Mouse (Mus musculus): ENCODE results near the gene Ttc7. TPM values are rescaled to one million over a fixed set of nuclear protein-coding genes. Genes with fewer than 3 reads are reported as not detected.

The Ttc7 gene
- total RNA-seq, 1 experiment from 2014 or later: 176 TPM

- no peak for ATAC-seq (ENCODE audit: extremely low read depth, insufficient number of reproducible peaks, low FRiP score, poor library complexity, severe bottlenecking)
Measured at GRCm38 (mm10) chr17:87309073-87309788, 26.5 kb downstream of the Ttc7 start.

GRCm38 (mm10) chr17:87310497-87310896 is 27.8 kb downstream of the Ttc7 start:
- no peak for ATAC-seq (ENCODE audit: extremely low read depth, insufficient number of reproducible peaks, low FRiP score, poor library complexity, severe bottlenecking)

- no peak for ATAC-seq (ENCODE audit: extremely low read depth, insufficient number of reproducible peaks, low FRiP score, poor library complexity, severe bottlenecking)
Measured at GRCm38 (mm10) chr17:87312351-87312750, 29.7 kb downstream of the Ttc7 start.

GRCm38 (mm10) chr17:87312924-87313870 is 30.5 kb downstream of the Ttc7 start:
- no peak for ATAC-seq (ENCODE audit: extremely low read depth, insufficient number of reproducible peaks, low FRiP score, poor library complexity, severe bottlenecking)

- ATAC-seq (ENCODE audit: extremely low read depth, insufficient number of reproducible peaks, low FRiP score, poor library complexity, severe bottlenecking): no peak
Measured at GRCm38 (mm10) chr17:87314121-87314520, 31.4 kb downstream of the Ttc7 start.

GRCm38 (mm10) chr17:87314530-87314946 is 31.9 kb downstream of the Ttc7 start:
- no peak for ATAC-seq (ENCODE audit: extremely low read depth, insufficient number of reproducible peaks, low FRiP score, poor library complexity, severe bottlenecking)

GRCm38 (mm10) chr17:87315021-87315531 is 32.4 kb downstream of the Ttc7 start:
- peak; percentile 89 for ATAC-seq (ENCODE audit: extremely low read depth, insufficient number of reproducible peaks, low FRiP score, poor library complexity, severe bottlenecking)

GRCm38 (mm10) chr17:87315891-87316763 is 33.4 kb downstream of the Ttc7 start:
- 0 out of 2 replicates have a peak, but pooled peaks have one; percentile 9 for ATAC-seq (ENCODE audit: extremely low read depth, insufficient number of reproducible peaks, low FRiP score, poor library complexity, severe bottlenecking)

GRCm38 (mm10) chr17:87317271-87317670 is 34.6 kb downstream of the Ttc7 start:
- no peak for ATAC-seq (ENCODE audit: extremely low read depth, insufficient number of reproducible peaks, low FRiP score, poor library complexity, severe bottlenecking)

- no peak for ATAC-seq (ENCODE audit: extremely low read depth, insufficient number of reproducible peaks, low FRiP score, poor library complexity, severe bottlenecking)
Measured at GRCm38 (mm10) chr17:87317947-87318346, 35.3 kb downstream of the Ttc7 start.

- ATAC-seq (ENCODE audit: extremely low read depth, insufficient number of reproducible peaks, low FRiP score, poor library complexity, severe bottlenecking): peak; percentile 50; the same call in 1 of the 2 replicates
Measured at GRCm38 (mm10) chr17:87321673-87322072, 39.0 kb downstream of the Ttc7 start.

- no peak for ATAC-seq (ENCODE audit: extremely low read depth, insufficient number of reproducible peaks, low FRiP score, poor library complexity, severe bottlenecking)
Measured at GRCm38 (mm10) chr17:87323215-87323614, 40.5 kb downstream of the Ttc7 start.

GRCm38 (mm10) chr17:87325501-87325900 is 42.8 kb downstream of the Ttc7 start:
- no peak for ATAC-seq (ENCODE audit: extremely low read depth, insufficient number of reproducible peaks, low FRiP score, poor library complexity, severe bottlenecking)

- ATAC-seq (ENCODE audit: extremely low read depth, insufficient number of reproducible peaks, low FRiP score, poor library complexity, severe bottlenecking): peak; percentile 92
Measured at GRCm38 (mm10) chr17:87326987-87327386, 44.3 kb downstream of the Ttc7 start.

- ATAC-seq (ENCODE audit: extremely low read depth, insufficient number of reproducible peaks, low FRiP score, poor library complexity, severe bottlenecking): no peak
Measured at GRCm38 (mm10) chr17:87327645-87328044, 45.0 kb downstream of the Ttc7 start.

GRCm38 (mm10) chr17:87328177-87328768 is 45.6 kb downstream of the Ttc7 start:
- ATAC-seq (ENCODE audit: extremely low read depth, insufficient number of reproducible peaks, low FRiP score, poor library complexity, severe bottlenecking): no peak

GRCm38 (mm10) chr17:87329144-87329700 is 46.5 kb downstream of the Ttc7 start:
- ATAC-seq (ENCODE audit: extremely low read depth, insufficient number of reproducible peaks, low FRiP score, poor library complexity, severe bottlenecking): no peak

GRCm38 (mm10) chr17:87330250-87330920 is 47.7 kb downstream of the Ttc7 start:
- no peak for ATAC-seq (ENCODE audit: extremely low read depth, insufficient number of reproducible peaks, low FRiP score, poor library complexity, severe bottlenecking)

Data from neutrophil, adult 5-6 weeks (primary cell).